Mouse (Mus musculus): ENCODE results near the gene Id4. TPM values are rescaled to one million over a fixed set of nuclear protein-coding genes. Genes with fewer than 3 reads are reported as not detected.
A peak's percentile ranks its signal among the peaks of the same experiment; 100 is the strongest.

Gene Id4
- polyA plus RNA-seq, 1 experiment from 2014 or later, result 1.7 TPM

DNA sequence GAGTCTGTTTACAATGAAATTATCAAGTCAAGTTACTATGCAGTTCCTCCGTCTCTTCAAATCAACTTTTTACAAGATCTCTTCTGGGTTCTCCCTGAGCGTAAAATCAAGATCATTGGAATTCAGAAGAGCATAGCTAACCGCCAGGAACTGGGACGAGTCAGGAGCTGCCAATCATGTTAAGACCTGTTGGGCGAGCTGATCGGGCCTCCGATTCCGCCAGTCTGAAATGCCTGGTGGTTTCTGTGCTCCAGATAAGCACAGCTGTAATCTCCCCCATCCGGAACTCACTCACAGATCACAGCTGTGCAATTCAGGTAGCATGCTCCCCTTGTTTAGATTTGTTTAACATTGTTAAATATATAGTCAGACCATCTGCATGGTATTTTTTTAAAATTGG lies 23.4 kb downstream of the Id4 start:
- H3K9ac ChIP-seq (ENCODE audit: low read length), result no peak overlapping the region
- H3K9me3 ChIP-seq (replicated peaks; ENCODE audit: control insufficient read depth, low read length), result no peaks in the 10 kb centered on the region
- no peak for ATAC-seq (replicated peaks; ENCODE audit: extremely low read depth, insufficient read depth, low FRiP score)
- no peak overlapping the region for H3K4me3 ChIP-seq (ENCODE audit: low read length)
- WGBS, result 60% methylated on average over 9 of the region's 9 CpGs
- H3K27ac ChIP-seq (ENCODE audit: low read length), result no peak overlapping the region
- H3K36me3 ChIP-seq (ENCODE audit: control insufficient read depth, insufficient read depth), result no peaks in the 10 kb centered on the region
- H3K4me2 ChIP-seq (ENCODE audit: low read depth, low read length), result no peak overlapping the region
- no peaks in the 10 kb centered on the region; the same call in 1 of the 2 replicates for H3K27me3 ChIP-seq (ENCODE audit: control insufficient read depth, insufficient read depth, low read length)
- H3K4me1 ChIP-seq (ENCODE audit: control insufficient read depth, insufficient read depth, low read length), result no peaks in the 10 kb centered on the region

DNA sequence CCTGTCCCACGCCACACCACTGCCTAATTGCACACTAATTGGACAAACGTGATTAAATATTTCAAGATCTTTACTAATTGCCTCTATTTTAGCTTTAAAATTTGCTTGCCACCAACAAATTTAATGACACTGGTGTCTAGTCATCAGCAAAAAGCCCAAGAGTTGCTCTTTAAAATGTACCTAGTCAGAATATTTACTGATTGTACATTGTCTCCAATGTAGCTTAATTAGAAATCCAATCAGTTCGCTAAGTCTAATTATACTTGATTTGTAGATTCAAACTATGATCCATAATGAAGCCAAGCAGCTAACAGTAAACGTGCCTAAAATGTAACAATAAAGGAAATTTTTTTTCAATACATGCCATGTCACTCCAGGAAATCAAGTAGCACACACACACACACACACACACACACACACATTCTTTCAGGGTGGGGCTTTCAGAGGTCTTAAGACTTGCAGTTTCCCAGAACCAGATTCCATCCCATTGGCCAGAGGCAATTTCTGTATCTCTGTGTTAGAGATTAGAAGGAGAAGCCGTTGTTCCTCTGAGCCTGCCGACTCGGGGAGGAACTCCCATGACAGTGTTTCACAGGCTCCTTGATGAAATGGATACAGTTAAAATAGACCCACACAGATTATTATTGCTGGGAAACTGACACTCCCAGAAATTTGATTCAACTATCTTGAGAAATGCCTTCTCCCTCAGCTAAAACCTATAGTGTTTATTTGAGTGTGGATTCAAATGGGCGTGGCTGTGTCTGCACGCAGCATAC lies 24.1 kb downstream of the Id4 start:
- Histone ChIP-seq H3K4me1 (ENCODE audit: control insufficient read depth, insufficient read depth, low read length) (no peaks in the 10 kb centered on the region), H3K9me3 (replicated peaks; ENCODE audit: control insufficient read depth, low read length) (no peaks in the 10 kb centered on the region), H3K36me3 (ENCODE audit: control insufficient read depth, insufficient read depth) (no peaks in the 10 kb centered on the region), H3K27me3 (ENCODE audit: control insufficient read depth, insufficient read depth, low read length) (peaks cover 3% of the 10 kb centered on the region; the same call in 1 of the 2 replicates), H3K9ac (ENCODE audit: low read length) (no peak overlapping the region), H3K4me2 (ENCODE audit: low read depth, low read length) (no peak overlapping the region), H3K27ac (ENCODE audit: low read length) (no peak overlapping the region), H3K4me3 (ENCODE audit: low read length) (no peak overlapping the region)
- 62% methylated on average over 9 of the region's 9 CpGs for WGBS
- ATAC-seq (replicated peaks; ENCODE audit: extremely low read depth, insufficient read depth, low FRiP score), result no peak

DNA sequence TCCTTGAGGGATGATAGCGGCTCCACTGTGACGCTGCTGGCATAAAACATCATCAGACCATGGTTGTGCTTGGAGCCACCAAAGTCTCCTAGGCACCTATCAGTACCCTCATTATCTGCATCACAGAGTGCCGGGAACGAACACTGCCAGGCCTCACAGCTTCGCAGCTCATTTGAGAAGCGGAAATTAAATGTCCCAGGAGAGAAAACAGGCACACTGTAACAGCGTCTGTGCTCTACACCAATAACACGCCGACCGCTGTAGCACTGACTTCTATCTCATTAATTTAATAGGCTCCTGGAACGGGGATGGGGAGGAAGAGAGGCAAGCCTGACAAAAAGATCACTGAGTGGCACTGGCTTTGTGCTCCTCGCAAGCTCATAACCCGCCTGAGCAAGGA lies 29.4 kb downstream of the Id4 start:
- 31% methylated on average over 13 of the region's 13 CpGs for WGBS
- H3K9ac ChIP-seq (ENCODE audit: low read length), result no peak overlapping the region
- no peak for ATAC-seq (replicated peaks; ENCODE audit: extremely low read depth, insufficient read depth, low FRiP score)

DNA sequence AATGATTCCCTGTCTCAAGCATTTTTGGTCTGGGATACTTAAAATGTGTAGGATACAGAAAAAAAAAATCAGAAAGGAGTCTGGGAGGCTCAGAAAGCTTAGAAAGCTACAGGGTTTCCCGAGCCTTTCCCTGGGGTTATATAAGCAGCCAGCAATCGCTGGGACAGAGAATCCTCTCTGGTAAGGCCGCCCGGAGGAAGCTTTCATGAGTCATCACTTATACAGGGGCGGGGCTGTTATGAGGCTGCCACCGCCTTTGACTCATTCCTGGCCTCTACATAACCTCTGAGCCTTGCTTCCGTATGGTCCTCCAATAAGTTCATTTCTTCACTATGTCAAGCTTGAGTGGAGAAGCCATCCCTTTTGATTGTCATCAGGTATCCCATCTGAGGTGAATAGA lies 53.5 kb downstream of the Id4 start:
- WGBS, result 46% methylated on average over 7 of the region's 7 CpGs
- Histone ChIP-seq H3K4me1 (ENCODE audit: control insufficient read depth, insufficient read depth, low read length) (peaks cover 14% of the 10 kb centered on the region), H3K4me3 (ENCODE audit: low read length) (no peak overlapping the region), H3K9me3 (replicated peaks; ENCODE audit: control insufficient read depth, low read length) (no peaks in the 10 kb centered on the region), H3K9ac (ENCODE audit: low read length) (no peak overlapping the region), H3K36me3 (ENCODE audit: control insufficient read depth, insufficient read depth) (no peaks in the 10 kb centered on the region), H3K4me2 (ENCODE audit: low read depth, low read length) (no peak overlapping the region), H3K27me3 (ENCODE audit: control insufficient read depth, insufficient read depth, low read length) (peaks cover 3% of the 10 kb centered on the region; the same call in 1 of the 2 replicates), H3K27ac (ENCODE audit: low read length) (no peak overlapping the region)
- ATAC-seq (replicated peaks; ENCODE audit: extremely low read depth, insufficient read depth, low FRiP score), result no peak; the same call in 1 of the 2 replicates

More for the DNA sequence above, 29.4 kb downstream of the Id4 start:
- Histone ChIP-seq H3K36me3 (ENCODE audit: control insufficient read depth, insufficient read depth) (no peaks in the 10 kb centered on the region), H3K27ac (ENCODE audit: low read length) (no peak overlapping the region), H3K4me1 (ENCODE audit: control insufficient read depth, insufficient read depth, low read length) (no peaks in the 10 kb centered on the region; the same call in 1 of the 2 replicates), H3K9me3 (replicated peaks; ENCODE audit: control insufficient read depth, low read length) (no peaks in the 10 kb centered on the region), H3K4me2 (ENCODE audit: low read depth, low read length) (peak overlapping the region; percentile 26; the same call in 1 of the 2 replicates), H3K4me3 (ENCODE audit: low read length) (no peak overlapping the region), H3K27me3 (ENCODE audit: control insufficient read depth, insufficient read depth, low read length) (peaks cover 3% of the 10 kb centered on the region; the same call in 1 of the 2 replicates)

Data from heart, embryonic 16.5 days (tissue).